Mouse (Mus musculus) neutrophil, adult 5-6 weeks (primary cell): ENCODE results near the gene Olfr1208. TPM values are rescaled to one million over a fixed set of nuclear protein-coding genes. Genes with fewer than 3 reads are reported as not detected.

ENCODE experiments used
- ATAC-seq: fragments of 151-379, 151-347 bp; 2 replicates; pipeline ENCODE4 v1.8.0; 2017; ENCODE audit warnings: mild to moderate bottlenecking, moderate TSS enrichment; ENCODE audit not compliant: insufficient number of reproducible peaks, poor library complexity, low FRiP score, severe bottlenecking; ENCODE audit errors: extremely low read depth
- total RNA-seq: library from RNA; stranded (forward); fragments of 200-1000 nt; gene quantifications from 2 replicates; pipeline ENCODE4 v1.2.3, GENCODE M21; 2017

Gene Olfr1208
- 0.25 TPM in 1 of 2 replicates, not detected in the other for total RNA-seq

- ATAC-seq: no peak
These were observed at the start of gene Olfr1208 for GRCm38 (mm10) chr2:88902211-88902610. Olfr1208 (minus strand) TSS chr2:88902311.

GRCm38 (mm10) chr2:88938011-88938410 lies 35.9 kb upstream of the Olfr1208 start, which contains the start of gene Olfr1211:
Olfr1211 (minus strand) TSS chr2:88938111.
- ATAC-seq: no peak

GRCm38 (mm10) chr2:88915057-88915456 lies 12.9 kb upstream of the Olfr1208 start, which contains the start of gene Olfr1209:
Olfr1209 (minus strand) TSS chr2:88915157.
- no peak for ATAC-seq

DNA sequence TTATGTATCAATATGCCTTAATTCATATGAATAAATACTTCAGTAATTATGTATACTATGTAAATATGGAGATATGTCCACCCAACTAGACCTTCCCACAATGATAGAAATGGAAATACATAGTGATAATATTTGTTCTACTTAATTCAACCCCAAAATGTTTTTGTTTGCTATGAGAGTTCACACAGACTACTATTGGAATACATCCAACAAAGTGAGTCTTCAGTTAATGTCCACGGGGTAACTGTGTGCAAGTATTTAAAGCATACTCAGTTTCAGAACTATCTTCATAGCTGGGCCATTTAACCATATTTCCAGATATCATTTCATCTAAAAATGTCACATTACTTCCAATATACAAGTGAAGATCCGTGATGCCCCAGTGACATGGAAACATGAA lies 39.2 kb downstream of the Olfr1208 start, which contains the start of gene Olfr1206:
Olfr1206 (plus strand) TSS at position 301 of the 400 bp plus-strand sequence.
- ATAC-seq: no peak

DNA sequence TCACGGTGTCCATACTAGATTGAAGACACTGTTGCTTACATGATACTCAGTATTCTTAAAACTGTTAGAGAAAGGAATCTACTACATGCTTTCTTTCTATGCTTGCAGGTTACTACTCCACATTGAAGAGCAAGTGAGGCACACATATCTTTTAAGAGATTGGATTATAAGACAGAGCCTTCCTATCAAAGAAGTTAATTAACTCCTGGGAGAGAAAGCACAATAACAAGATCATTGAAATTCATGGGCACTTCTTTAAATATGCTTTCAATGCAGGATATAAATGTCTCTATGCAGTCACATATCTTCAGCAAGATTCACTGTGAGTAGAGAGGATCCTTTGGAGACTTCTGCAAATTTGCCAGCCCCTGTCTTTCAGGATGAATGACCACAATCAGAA lies 53.1 kb downstream of the Olfr1208 start, which contains the start of gene Olfr1204:
Olfr1204 (plus strand) TSS at position 301 of the 400 bp plus-strand sequence.
- ATAC-seq: no peak

Other genes starting within 250 kb of the Olfr1208 start
- not detected in 2 replicates for gene Olfr1193, start 226.7 kb downstream of the Olfr1208 start, total RNA-seq
- gene Olfr1195, start 213.1 kb downstream of the Olfr1208 start, total RNA-seq: not detected in 2 replicates
- gene Olfr1196, start 197.7 kb downstream of the Olfr1208 start, total RNA-seq: not detected in 2 replicates
- not detected in 2 replicates for gene Olfr1197, start 169.9 kb downstream of the Olfr1208 start, total RNA-seq
- not detected in 2 replicates for gene Olfr1198, start 150.9 kb downstream of the Olfr1208 start, total RNA-seq
- not detected in 2 replicates for gene Olfr1199, start 141.8 kb downstream of the Olfr1208 start, total RNA-seq
- gene Olfr1200, start 131.8 kb downstream of the Olfr1208 start, total RNA-seq: not detected in 2 replicates
- gene Olfr1201, start 109.3 kb downstream of the Olfr1208 start, total RNA-seq: not detected in 2 replicates
- gene Olfr1202, start 87.8 kb downstream of the Olfr1208 start, total RNA-seq: not detected in 2 replicates
- not detected in 2 replicates for gene Olfr1205, start 72.6 kb downstream of the Olfr1208 start, total RNA-seq
- not detected in 2 replicates for gene Olfr1204, start 53.0 kb downstream of the Olfr1208 start, total RNA-seq
- gene Olfr1206, start 39.1 kb downstream of the Olfr1208 start, total RNA-seq: not detected in 2 replicates
- not detected in 2 replicates for gene Olfr1209, start 12.8 kb upstream of the Olfr1208 start, total RNA-seq
- gene Olfr1211, start 35.8 kb upstream of the Olfr1208 start, total RNA-seq: not detected in 2 replicates
- not detected in 2 replicates for gene Olfr1212, start 51.7 kb upstream of the Olfr1208 start, total RNA-seq
- not detected in 2 replicates for gene Gm13762, start 78.0 kb upstream of the Olfr1208 start, total RNA-seq
- gene Olfr1214, start 90.3 kb upstream of the Olfr1208 start, total RNA-seq: not detected in 2 replicates
- gene Olfr1215, start 104.7 kb upstream of the Olfr1208 start, total RNA-seq: not detected in 2 replicates
- not detected in 2 replicates for gene Olfr1216, start 116.0 kb upstream of the Olfr1208 start, total RNA-seq
- not detected in 2 replicates for gene Olfr1217, start 129.8 kb upstream of the Olfr1208 start, total RNA-seq
- not detected in 2 replicates for gene Olfr1218, start 158.9 kb upstream of the Olfr1208 start, total RNA-seq
- gene Olfr1219, start 181.2 kb upstream of the Olfr1208 start, total RNA-seq: not detected in 2 replicates
- gene Olfr1220, start 204.5 kb upstream of the Olfr1208 start, total RNA-seq: not detected in 2 replicates
- not detected in 2 replicates for gene Olfr1221, start 215.0 kb upstream of the Olfr1208 start, total RNA-seq
- 1.5 TPM in 1 of 2 replicates, not detected in the other for gene Olfr1222, start 230.7 kb upstream of the Olfr1208 start, total RNA-seq
- gene Olfr1223, start 249.2 kb upstream of the Olfr1208 start, total RNA-seq: not detected in 2 replicates